Mouse (Mus musculus): Measurements from ENCODE around the gene Fam84b.
"Not testable (repeated sequence)": the region's sequence is repeated elsewhere in the genome, so short reads cannot be mapped to it uniquely, and the experiment has no call there.

Gene Fam84b

DNA sequence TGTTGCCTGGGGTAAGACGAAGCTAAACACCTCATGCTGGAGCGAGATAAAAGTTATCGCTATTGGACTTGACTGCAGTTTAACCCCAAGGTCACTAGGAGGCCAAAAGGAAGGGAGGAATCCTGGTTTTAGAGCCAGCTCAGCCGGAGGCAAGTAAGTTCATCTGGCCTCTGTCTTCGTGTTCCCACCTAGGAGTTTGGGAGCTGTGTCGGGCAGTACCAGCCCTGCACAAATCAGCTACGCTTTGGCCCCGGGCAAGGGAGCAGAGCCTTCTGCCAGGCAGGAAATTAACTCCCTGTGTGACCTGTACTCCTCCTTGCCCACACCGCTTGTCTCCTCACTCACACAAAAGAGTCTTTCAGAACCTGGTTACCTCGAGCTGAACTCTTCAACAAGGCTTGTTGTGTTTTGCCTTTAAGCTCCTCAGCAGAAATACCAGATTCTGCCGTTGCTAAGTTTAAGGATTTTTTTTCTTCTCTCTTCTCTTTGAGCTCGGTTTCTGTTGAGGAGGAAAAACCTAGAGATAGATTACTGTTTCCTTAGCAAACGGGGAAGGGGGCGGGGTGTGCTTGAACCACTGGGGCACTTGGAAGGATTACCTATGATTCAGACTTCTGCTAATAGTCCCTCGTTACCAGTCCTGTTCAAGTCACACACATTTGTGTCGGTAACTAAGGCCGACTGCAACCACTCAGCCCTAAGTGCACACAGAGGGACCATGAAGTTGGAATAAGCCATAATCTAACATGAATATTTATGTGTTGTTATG is at the start of gene Fam84b:
TSS of gene Fam84b (minus strand) at position 548 of the 769 bp plus-strand sequence.
- peak in 1 of 2 experiments; percentile 17 for DNase-seq (ENCODE audit: low spot score in 2 of 2)

DNA sequence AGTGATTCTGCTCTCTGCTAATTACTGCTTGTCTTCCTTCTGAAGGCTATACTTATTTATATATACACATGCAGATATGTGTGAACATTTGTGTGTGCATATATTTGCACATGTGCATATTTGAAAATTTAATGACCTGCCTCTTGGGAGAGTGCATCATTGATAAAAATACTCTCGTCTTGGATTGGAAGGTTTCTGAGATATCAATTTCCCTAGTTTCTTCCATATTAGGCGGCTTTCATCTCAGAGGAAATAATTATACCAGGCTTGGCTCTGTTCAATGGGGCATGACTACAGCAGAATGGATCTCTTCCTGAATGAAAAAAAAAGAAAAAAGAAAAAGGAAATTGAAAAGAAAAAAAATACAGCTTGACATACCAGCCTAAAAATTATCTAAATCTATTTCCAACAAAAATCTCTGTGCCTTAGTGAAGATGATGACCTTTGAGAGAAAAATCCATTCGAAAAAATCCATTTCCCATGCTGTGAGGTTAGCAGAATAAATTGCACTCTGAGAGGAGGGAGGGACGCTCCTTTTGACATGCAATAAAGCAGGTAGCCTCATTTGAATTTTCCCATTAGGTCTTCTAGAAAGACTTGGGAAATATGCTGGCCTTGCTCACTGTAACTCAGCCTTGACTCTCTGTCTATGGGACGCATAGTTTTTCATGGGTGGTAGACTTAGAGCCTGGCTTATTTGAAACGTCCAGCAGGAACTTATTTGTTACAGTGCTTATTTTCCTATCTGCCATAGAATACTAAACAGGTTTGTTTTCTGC is 44.8 kb upstream of the Fam84b start:
- DNase-seq (ENCODE audit: low spot score in 2 of 2) = no peak

DNA sequence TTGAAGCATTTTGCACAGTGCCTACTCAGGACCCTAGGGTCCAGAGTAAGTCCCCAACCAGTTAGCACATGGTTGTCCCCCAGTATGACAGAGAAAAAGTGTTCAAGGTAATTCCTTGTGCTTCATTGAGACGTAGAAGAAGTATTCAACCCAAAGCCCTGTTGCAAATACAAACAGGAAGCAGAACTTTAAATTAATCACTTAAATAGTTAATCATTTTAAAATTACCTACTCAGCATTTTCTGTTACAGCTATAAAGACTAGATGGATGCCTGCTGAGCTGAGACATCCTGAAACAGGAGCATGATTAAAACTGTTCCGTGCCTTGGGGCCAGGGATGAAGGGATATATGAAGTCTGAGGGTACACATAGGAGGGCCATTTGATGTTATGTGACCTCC is 42.5 kb upstream of the Fam84b start:
- DNase-seq (ENCODE audit: low spot score in 2 of 2) = no peak

GRCm38 (mm10) chr15:60892976-60893463 is 39.4 kb upstream of the Fam84b start:
- no peak for DNase-seq (ENCODE audit: low spot score in 2 of 2)

DNA sequence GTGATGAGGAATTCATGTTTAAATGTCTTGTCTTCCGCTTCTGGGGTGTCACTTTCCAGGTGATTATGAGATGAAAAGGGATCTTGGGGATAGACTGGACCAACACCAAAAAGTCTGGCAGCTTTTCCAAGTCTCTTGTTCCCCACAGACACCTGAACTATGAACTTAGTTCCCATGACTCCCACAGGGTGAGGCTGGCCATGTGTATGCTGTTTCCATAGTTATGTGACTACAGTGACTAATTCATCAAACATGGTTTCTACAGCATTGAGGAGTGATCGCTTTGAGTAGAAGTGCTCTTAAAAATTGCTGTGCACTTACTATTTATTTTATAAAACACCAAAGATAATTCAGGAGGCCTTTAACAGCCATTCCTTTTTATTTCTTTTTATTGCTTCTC is 35.1 kb upstream of the Fam84b start:
- DNase-seq (ENCODE audit: low spot score in 2 of 2) = no peak

GRCm38 (mm10) chr15:60875721-60876120 is 22.1 kb upstream of the Fam84b start:
- no peak for DNase-seq (ENCODE audit: low spot score in 2 of 2)

- DNase-seq (ENCODE audit: low spot score in 2 of 2) = no peak
These were observed 8.8 kb upstream of the Fam84b start for GRCm38 (mm10) chr15:60862417-60862816.

GRCm38 (mm10) chr15:60855112-60855511 is 1.5 kb upstream of the Fam84b start:
- DNase-seq (ENCODE audit: low spot score in 2 of 2) = no peak

DNA sequence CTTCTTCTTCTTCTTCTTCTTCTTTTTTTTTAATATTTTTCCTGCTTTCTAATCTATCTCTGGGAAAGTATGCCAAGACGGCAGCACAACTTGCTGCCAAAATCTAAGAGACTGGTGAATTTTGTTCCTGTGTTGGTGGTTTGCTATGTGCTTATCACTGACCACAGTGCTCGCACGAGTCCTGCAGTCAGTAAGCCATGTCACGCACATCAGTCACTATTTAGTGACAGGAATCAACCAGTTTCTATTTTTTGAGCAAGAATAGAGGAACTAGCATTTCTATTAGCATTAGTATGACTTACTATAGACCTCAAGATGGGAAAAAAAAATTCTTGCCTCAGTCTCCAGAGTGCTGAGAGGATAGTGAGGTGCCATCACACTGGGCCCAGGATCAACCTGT is 573 bp upstream of the Fam84b start:
- no peak for DNase-seq (ENCODE audit: low spot score in 2 of 2)

DNA sequence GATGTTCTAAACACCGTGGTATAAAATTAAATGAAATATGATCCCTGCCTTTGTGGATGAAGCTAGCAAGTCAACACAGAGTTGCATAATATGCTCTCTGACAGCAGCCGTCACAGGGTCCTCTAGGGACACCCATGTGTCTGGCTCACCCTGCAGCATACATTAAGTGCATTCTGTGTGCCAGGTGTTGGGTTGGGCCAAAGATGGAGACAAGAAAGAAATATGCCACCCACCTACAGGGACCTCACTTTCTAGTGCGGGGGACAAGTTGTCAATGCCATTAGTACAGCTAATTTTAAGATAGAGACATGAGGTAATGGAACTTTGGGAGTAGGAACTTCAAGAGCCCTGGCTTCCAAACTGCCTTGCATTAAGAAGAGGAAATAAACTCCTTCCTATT is 4.9 kb downstream of the Fam84b start:
- DNase-seq (ENCODE audit: low spot score in 2 of 2) = no peak

DNA sequence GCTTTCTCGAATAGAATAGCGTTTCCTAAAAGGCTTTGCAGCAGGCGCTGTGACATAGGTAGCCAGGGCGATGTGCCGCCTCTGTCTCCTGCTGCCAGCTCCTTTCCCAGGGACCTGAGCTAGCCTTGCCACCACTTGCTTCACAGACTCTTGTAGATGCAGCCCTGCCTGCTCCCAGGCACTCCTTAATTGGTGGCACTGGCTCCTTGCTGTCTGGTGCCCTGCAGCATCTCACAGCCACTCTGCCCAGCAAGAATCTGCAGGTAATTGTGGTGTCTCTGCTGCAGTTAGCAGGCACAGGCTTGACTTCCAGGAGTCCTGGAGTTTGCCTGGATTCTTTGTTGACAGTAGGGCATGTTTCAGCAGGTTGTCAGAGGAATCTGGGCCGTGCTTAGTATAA is 7.3 kb downstream of the Fam84b start:
- no peak for DNase-seq (ENCODE audit: low spot score in 2 of 2)

GRCm38 (mm10) chr15:60845886-60846285 is 7.7 kb downstream of the Fam84b start:
- no peak for DNase-seq (ENCODE audit: low spot score in 2 of 2)

DNA sequence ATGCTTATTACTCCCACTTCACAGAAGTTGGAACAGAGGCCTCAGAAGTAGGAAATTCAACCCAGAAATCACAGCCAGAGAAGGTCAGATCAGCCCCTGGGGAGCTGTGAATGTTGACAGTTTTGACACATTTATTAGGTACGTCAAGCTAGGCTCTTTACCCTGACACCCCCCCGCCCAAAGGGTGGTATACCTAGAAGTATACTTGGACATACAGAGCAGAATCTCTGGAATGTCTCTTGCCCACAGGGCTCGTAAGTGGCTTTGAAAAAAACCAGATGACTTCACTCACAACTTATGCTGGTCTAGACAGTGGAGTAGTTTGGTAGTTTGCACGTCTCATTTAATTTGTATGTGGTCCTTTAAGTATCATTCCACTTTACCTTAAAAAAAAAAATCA is 11.8 kb downstream of the Fam84b start:
- no peak for DNase-seq (ENCODE audit: low spot score in 2 of 2)

DNA sequence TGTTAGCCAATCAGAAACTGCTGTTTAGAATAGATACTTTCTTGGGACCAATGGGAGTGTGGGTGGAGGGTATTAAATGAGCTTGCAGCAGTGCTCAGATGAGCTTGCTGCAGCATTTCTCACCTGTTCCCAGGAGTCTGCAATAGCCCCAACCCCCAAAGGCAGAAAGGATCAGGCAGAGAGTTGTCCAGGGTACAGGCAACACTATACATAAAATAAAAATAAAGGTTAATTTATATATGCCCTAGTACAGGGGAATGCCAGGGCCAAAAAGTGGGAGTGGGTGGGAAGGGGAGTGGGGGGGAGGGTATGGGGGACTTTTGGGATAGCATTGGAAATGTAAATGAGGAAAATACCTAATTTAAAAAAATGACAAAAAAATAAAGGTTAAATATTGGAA is 12.3 kb downstream of the Fam84b start:
- not testable (repeated sequence) for DNase-seq (ENCODE audit: low spot score in 2 of 2)

- DNase-seq (ENCODE audit: low spot score in 2 of 2) = no peak
These were observed 13.3 kb downstream of the Fam84b start for GRCm38 (mm10) chr15:60840296-60840670.

GRCm38 (mm10) chr15:60839539-60840295 is 13.9 kb downstream of the Fam84b start:
- no peak for DNase-seq (ENCODE audit: low spot score in 2 of 2)

DNA sequence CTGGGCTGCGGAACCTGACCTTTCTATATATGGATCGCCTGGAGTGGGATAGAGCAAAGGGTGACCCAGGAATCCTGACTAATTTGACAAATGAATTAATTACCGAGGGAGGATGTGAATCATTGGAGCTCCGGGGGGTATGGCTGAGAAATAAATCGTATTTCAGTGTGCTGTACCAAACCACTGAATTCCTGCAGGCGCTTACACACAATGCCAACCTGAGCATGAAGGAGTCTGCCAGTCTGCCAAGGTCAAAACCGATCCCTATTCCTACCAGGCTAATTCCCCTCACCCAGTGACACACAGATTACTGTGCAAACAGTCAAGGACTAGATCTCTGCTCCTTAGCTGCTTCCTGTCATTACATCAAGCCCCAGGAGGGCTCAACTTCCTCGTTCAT is 15.4 kb downstream of the Fam84b start:
- DNase-seq (ENCODE audit: low spot score in 2 of 2) = no peak

DNA sequence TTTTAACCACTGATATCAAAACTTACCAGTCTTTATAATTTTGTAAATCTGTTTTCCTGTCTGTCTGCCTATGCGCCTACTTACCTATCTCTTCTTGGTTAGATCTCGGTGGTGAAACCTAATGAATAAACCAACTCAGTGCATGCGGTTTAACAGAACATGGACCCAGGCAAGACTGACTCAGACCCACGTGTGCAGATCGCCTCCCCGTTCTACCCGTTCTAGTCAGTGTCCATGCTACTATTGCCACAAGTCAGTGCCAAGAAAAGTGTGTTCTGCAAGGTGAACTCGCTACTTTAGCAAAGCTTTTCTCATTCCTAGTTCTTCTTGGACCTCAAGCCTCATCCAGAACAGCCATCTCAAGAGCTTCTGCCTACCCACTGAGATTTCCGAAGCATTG is 15.9 kb downstream of the Fam84b start:
- no peak for DNase-seq (ENCODE audit: low spot score in 2 of 2)

- DNase-seq (ENCODE audit: low spot score in 2 of 2) = no peak
These were observed 17.3 kb downstream of the Fam84b start for GRCm38 (mm10) chr15:60836321-60836720.

DNA sequence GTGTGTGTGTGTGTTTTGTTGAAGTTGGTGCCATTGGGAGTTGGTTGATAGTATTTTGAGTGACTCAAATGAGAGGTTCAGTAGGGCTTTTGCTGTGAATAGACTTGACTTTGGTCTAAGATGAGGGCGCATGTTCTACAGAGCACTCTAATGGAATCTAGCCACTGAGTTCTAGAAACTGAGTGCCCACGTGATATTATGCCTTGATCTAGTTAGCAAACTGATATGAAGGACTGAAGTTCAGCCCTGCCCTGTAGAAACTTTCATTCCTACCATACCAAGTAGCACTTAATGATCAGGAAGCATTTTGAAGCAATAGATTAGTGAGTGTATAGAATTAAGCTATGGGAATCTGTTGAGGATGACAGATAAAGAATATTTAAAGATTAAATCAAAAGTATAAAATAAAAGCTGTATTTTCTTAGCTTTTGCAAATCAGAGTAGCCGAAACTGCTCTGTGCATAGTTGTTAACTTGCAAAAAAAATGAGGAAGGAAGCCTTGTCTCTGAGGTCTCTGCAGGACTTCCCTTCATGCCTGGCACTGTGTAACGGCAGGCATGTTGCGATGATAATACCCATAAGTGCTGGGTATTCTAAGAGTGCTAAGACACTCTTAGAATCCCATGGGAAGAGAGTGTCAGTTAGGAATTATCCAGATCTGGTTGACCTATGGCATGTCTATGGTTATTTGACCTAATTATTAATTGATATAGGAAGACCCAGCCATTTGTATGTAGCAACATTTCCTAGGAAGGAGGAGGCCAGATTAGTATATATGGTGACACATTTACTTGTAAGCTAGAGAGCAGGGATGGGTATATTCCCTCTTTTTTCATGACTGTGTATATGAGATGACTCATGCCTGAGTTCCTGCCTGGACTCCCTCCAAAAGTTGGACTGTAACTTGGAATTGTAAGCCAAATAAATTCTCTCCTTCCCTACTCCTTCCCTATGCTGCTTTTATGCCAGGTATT is 18.7 kb downstream of the Fam84b start:
- DNase-seq (ENCODE audit: low spot score in 2 of 2) = no peak
